Mouse (Mus musculus): Measurements from ENCODE around the gene Hoxa11. TPM values are rescaled to one million over a fixed set of nuclear protein-coding genes. Genes with fewer than 3 reads are reported as not detected.

Hoxa11 gene
- polyA plus RNA-seq, 1 experiment: 10.9 TPM

DNA sequence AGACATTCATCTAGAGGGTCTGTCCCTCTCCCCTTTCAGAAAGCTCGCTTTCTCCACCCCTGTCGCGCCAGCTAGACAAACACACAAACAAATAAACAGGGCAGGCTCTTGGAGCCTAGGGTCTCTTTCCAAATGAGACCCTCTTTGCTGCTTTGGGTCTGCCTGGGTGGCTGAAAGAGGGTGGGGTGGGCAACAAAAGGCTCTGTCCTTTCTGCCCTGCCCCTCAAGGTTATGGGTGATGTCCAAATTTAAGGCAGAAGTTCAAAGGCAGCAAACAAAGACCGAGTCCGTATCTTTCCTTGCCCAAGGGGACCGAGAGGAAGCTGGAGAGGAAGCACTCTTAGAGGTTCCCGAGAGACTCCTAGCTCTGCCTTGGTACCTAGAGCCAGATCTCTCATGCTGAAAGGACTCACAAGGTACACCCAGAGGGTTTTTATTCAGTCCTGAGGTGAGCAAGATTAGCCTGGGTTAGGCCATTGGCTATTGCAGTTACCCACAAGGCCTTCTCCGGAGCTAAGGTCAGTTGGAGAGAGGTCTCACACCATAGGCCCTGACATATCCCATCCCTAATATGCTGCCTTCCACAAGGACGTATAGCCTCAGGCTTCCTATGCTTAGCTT is 4.5 kb downstream of the Hoxa11 start:
- no peaks in the 10 kb centered on the region for H3K27me3 ChIP-seq (ENCODE audit: control insufficient read depth, insufficient read depth, insufficient read length)
- H3K79me2 ChIP-seq (ENCODE audit: control insufficient read depth, insufficient read depth): peaks cover 59% of the 10 kb centered on the region
- no peaks in the 10 kb centered on the region for H3K36me3 ChIP-seq (ENCODE audit: control insufficient read depth, insufficient read depth)
- H3K4me3 ChIP-seq: peak overlapping the region; percentile 86
- TF ChIP-seq POLR2AphosphoS2 (IDR thresholded peaks at IDR 0.05; ENCODE audit: insufficient read length, low read depth): peak; percentile 31
- no peak for TF ChIP-seq E2F4 (IDR thresholded peaks at IDR 0.05; ENCODE audit: insufficient read depth)
- no peak for TF ChIP-seq USF1 (IDR thresholded peaks at IDR 0.05; ENCODE audit: low read depth)
- TF ChIP-seq MAX (IDR thresholded peaks at IDR 0.05; ENCODE audit: low read depth): no peak
- no peak overlapping the region for H3ac ChIP-seq (ENCODE audit: control insufficient read depth, insufficient read length)
- H3K4me2 ChIP-seq (ENCODE audit: low read depth): peak overlapping the region; percentile 76

DNA sequence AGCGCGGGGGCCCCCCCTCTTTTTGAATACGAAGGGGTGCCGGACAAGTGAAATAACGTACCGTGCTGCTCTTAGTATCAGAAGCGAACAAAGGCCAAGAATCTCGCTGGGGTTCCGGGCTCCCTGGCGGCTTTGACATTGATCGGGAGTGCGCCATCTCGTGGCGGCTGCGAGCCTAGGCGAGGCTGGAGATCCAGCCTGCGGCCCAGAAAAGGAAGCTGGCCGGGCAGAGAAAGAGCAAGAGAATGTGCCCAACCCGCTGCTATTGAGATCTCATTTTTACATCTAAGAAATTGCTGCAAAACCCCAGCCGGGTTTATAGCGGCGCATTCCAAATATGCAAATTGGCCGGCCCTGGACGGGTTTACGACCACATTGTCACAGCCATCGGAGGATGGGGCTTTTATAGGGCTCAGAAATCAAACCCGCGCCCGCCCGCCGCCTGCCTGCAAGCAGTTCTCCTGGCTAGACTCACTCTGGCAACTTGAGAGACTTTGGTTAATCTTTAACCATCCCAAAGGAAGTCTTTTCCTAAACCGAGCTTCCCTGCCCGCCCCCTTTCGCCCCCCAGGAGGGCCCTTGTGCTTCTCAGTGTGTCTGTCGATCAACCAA is 5.1 kb downstream of the Hoxa11 start, which contains the start of gene Hoxa10:
Gene Hoxa10, minus strand, starts transcription at position 466 of the 612 bp plus-strand sequence.
- peak within 1 kb of the TSS; percentile 79 for H3K4me2 ChIP-seq (ENCODE audit: low read depth)
- H3ac ChIP-seq (ENCODE audit: control insufficient read depth, insufficient read length): peak within 1 kb of the TSS; percentile 16
- no peaks in the 10 kb centered on the region for H3K36me3 ChIP-seq (ENCODE audit: control insufficient read depth, insufficient read depth)
- TF ChIP-seq MAX (IDR thresholded peaks at IDR 0.05; ENCODE audit: low read depth) (no peak), POLR2AphosphoS2 (IDR thresholded peaks at IDR 0.05; ENCODE audit: insufficient read length, low read depth) (peak; percentile 38)
- peak within 1 kb of the TSS; percentile 86 for H3K4me3 ChIP-seq
- H3K27me3 ChIP-seq (ENCODE audit: control insufficient read depth, insufficient read depth, insufficient read length): no peaks in the 10 kb centered on the region
- peaks cover 65% of the 10 kb centered on the region for H3K79me2 ChIP-seq (ENCODE audit: control insufficient read depth, insufficient read depth)

DNA sequence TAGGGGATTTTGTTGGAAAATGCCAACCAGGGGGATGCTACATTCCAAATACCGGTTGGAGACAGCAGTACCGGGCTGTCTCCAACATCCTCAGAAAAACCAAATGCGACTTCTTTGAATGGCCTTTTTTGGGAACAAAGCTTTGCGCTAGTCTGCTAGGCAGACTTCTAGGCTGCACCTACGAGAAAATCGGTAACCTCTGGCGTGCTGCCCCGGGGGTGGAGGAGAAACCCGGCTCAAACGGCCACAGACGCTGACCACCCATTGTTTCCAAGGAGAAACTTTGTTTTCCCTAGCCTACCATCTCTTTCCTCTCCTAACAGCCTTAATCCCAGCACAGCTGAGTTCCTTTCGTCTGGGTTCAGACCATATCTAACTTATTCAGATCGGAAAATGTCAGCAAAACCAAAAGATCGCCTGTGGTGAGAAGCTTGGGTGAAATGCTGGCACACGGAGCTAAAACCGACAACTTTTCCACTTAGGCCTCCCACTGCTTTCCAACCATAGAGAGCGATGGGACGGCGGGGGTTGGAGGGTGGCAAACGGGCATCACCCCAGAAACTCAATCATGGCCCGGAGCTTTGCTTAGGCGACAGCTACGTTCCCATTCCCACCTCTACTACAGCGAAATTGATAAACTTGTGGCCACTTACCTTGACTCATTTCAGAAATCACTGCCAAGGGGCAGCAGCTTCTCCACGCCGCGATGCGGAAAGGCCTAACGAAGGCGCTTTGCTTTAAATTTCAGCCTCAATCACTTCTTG is 5.8 kb downstream of the Hoxa11 start:
- peak overlapping the region; percentile 86 for H3K4me3 ChIP-seq
- TF ChIP-seq TCF3 (IDR thresholded peaks at IDR 0.05; ENCODE audit: insufficient read length, low read depth) (no peak), MYOD1 (IDR thresholded peaks at IDR 0.05; ENCODE audit: control insufficient read depth in 1 of 3, insufficient read length in 2 of 3, low read depth in 2 of 3) (no peak), TCF12 (IDR thresholded peaks at IDR 0.05; ENCODE audit: insufficient read depth, poor library complexity, severe bottlenecking) (no peak), POLR2AphosphoS2 (IDR thresholded peaks at IDR 0.05; ENCODE audit: insufficient read length, low read depth) (no peak), MYOG (IDR thresholded peaks at IDR 0.05; ENCODE audit: control insufficient read depth in 1 of 3, insufficient read depth in 1 of 3, insufficient read length in 2 of 3, low read depth in 2 of 3) (no peak), CEBPB (IDR thresholded peaks at IDR 0.05; ENCODE audit: insufficient read depth, poor library complexity, severe bottlenecking) (no peak), MAX (IDR thresholded peaks at IDR 0.05; ENCODE audit: low read depth) (no peak), USF1 (IDR thresholded peaks at IDR 0.05; ENCODE audit: low read depth) (no peak), E2F4 (IDR thresholded peaks at IDR 0.05; ENCODE audit: insufficient read depth) (no peak), REST (IDR thresholded peaks at IDR 0.05; ENCODE audit: insufficient read depth, insufficient read length) (no peak), SRF (IDR thresholded peaks at IDR 0.05; ENCODE audit: control insufficient read depth, insufficient read length, low read depth) (no peak), POLR2A (IDR thresholded peaks at IDR 0.05; ENCODE audit: insufficient read length, low read depth) (no peak)
- H3K4me2 ChIP-seq (ENCODE audit: low read depth): peak overlapping the region; percentile 79
- H3K36me3 ChIP-seq (ENCODE audit: control insufficient read depth, insufficient read depth): no peaks in the 10 kb centered on the region
- H3K27me3 ChIP-seq (ENCODE audit: control insufficient read depth, insufficient read depth, insufficient read length): no peaks in the 10 kb centered on the region
- H3ac ChIP-seq (ENCODE audit: control insufficient read depth, insufficient read length): peak overlapping the region; percentile 16
- peaks cover 71% of the 10 kb centered on the region for H3K79me2 ChIP-seq (ENCODE audit: control insufficient read depth, insufficient read depth)

DNA sequence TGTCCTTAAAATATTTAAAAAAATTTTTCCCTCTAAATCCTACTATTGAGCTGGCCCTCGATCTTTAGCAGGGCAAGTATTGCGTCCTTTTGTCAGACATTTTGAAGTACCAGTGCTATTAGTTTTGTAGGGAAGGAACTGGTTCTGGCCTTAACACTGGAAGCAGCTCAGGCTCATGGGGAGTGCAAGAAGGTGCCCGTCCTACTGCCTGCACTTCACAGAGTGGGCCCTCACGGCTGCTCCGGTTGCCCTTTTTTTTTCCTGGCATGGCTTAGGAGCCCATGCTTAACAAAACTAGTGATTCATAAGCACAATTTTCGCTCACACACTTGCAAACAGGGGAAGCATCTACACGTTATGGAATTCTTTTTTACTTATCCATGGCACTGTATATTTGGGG is 6.6 kb downstream of the Hoxa11 start:
- Histone ChIP-seq H3K27me3 (ENCODE audit: control insufficient read depth, insufficient read depth, insufficient read length) (no peaks in the 10 kb centered on the region), H3K79me2 (ENCODE audit: control insufficient read depth, insufficient read depth) (peaks cover 66% of the 10 kb centered on the region), H3K4me2 (ENCODE audit: low read depth) (peak overlapping the region; percentile 79), H3ac (ENCODE audit: control insufficient read depth, insufficient read length) (no peak overlapping the region), H3K4me3 (peak overlapping the region; percentile 86), H3K36me3 (ENCODE audit: control insufficient read depth, insufficient read depth) (no peaks in the 10 kb centered on the region)
- no peak for TF ChIP-seq MYOG (IDR thresholded peaks at IDR 0.05; ENCODE audit: control insufficient read depth in 1 of 3, insufficient read depth in 1 of 3, insufficient read length in 2 of 3, low read depth in 2 of 3)

DNA sequence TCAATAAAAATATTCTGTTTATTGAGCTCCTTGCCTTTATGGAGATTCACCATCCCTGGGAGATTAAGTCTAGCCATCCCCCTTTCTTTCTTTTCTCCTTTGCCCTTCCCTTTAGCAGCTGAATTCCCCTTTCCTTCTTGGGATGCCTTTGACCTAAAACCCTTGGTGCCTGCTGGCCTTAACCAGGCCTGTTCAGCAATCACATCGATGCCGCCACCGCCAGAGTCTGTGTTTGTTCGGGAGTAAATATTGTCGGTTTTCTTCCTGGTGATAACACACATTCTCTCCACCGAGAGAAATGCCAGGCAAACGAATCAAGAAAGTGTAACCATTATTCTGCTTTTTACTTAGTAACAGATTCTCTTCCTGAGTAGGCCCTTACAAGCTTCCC is 7.5 kb downstream of the Hoxa11 start:
- no peaks in the 10 kb centered on the region for H3K27me3 ChIP-seq (ENCODE audit: control insufficient read depth, insufficient read depth, insufficient read length)
- H3K79me2 ChIP-seq (ENCODE audit: control insufficient read depth, insufficient read depth): peaks cover 67% of the 10 kb centered on the region
- H3ac ChIP-seq (ENCODE audit: control insufficient read depth, insufficient read length): no peak overlapping the region
- TF ChIP-seq MYOG (IDR thresholded peaks at IDR 0.05; ENCODE audit: control insufficient read depth in 1 of 3, insufficient read depth in 1 of 3, insufficient read length in 2 of 3, low read depth in 2 of 3): no peak
- no peak for TF ChIP-seq MAX (IDR thresholded peaks at IDR 0.05; ENCODE audit: low read depth)
- TF ChIP-seq POLR2AphosphoS2 (IDR thresholded peaks at IDR 0.05; ENCODE audit: insufficient read length, low read depth): no peak
- TF ChIP-seq E2F4 (IDR thresholded peaks at IDR 0.05; ENCODE audit: insufficient read depth): no peak
- no peak for TF ChIP-seq CEBPB (IDR thresholded peaks at IDR 0.05; ENCODE audit: insufficient read depth, poor library complexity, severe bottlenecking)
- TF ChIP-seq SRF (IDR thresholded peaks at IDR 0.05; ENCODE audit: control insufficient read depth, insufficient read length, low read depth): no peak
- no peak for TF ChIP-seq USF1 (IDR thresholded peaks at IDR 0.05; ENCODE audit: low read depth)
- TF ChIP-seq MYOD1 (IDR thresholded peaks at IDR 0.05; ENCODE audit: control insufficient read depth in 1 of 3, insufficient read length in 2 of 3, low read depth in 2 of 3): no peak
- no peak for TF ChIP-seq POLR2A (IDR thresholded peaks at IDR 0.05; ENCODE audit: insufficient read length, low read depth)
- TF ChIP-seq TCF3 (IDR thresholded peaks at IDR 0.05; ENCODE audit: insufficient read length, low read depth): no peak
- H3K4me3 ChIP-seq: peak overlapping the region; percentile 86
- no peaks in the 10 kb centered on the region for H3K36me3 ChIP-seq (ENCODE audit: control insufficient read depth, insufficient read depth)
- peak overlapping the region; percentile 79 for H3K4me2 ChIP-seq (ENCODE audit: low read depth)

All from myocyte (in vitro differentiated cells).